Mouse (Mus musculus) cerebellum, postnatal 14 days (tissue): ENCODE measurements around the gene Mcat.

Experiments used
- DNase-seq, 2 experiments: peaks; one replicate each; pipeline ENCODE4 v3.0.0; 2021; ENCODE audit warnings: mixed read lengths in 2 of 2

Mcat gene

DNA sequence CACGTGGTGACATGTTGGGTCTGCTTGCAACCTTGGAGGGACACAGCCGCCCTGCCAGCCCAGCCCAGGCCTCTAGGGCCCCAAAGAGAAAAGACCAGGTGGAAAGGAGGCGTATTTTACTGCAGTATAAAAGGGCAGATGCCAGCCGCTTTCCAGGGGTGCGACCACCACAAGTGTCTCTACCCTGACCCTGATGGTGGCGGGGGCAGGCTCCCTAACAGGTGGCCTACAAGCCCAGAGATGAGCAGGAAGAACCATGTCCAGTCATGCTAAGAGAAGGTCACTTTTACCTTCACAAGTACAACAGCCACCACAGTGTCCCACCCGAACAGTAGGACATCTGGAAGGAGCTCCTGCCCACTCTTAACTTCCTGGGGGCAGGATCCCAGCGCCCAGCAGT is 12.0 kb upstream of the Mcat start:
- no peak for DNase-seq

DNA sequence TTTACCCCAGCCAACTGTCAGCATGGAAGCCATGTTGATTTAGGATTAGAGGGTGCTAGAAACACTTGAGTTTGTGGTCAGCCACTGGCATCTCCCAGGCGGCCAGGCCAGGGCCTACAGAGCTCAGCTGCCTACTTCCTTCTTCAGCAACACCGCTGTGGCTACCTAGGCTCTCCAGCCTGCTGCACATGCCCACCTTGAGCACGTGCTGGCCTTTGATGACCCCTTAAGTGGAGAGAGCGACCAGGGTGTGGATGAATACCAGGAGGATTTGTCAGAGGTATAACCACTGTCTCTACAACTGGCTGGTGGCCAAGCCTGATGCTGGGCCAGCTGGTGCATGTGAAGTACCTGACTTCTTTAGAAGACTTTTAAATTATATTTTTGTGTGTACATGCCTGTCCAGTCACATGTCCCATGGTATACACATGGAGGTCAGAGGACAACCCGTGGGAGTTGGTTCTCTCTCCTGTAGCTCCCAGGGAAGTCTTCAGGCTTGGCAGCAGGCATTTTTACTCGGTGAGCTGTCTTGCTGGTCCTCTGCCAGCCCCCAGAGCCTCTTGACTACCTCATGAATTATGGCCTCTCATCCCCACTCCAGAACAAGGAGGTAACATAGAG is 11.3 kb upstream of the Mcat start:
- DNase-seq, result no peak

DNA sequence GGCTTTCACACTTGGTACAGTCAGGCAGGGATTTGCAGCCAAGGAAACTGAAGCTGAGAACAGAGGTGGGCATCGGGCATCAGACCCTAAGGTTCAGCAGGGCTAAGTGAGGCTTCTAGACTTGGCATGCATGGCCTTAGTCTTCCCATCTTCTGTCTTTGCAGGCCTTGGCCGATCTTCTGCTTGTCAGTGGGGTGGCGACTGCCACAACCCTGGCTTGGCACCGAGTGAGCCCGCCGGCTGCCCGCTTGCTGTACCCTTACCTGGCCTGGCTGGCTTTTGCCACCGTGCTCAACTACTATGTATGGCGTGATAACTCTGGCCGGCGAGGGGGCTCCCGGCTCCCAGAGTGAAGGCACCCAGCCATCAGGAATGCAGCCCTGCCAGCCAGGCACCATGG is 10.0 kb upstream of the Mcat start:
- peak; percentile 47 to 68 for DNase-seq

DNA sequence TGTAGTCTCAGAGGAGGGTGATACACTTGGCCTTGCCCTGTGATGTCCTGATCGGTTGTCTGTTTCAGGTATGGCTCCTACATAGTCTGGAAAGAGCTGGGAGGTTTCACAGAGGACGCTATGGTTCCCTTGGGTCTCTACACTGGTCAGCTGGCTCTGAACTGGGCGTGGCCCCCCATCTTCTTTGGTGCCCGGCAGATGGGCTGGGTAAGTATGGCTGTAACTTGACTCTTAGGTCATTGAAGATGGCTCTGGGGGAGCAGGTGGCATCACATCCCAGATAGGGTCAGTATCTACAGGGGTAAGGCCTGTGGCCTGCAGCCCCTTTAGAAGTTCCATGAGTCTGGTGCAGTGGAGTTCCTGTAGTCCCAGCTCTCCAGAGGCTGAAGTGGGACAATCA is 8.5 kb upstream of the Mcat start:
- no peak for DNase-seq

DNA sequence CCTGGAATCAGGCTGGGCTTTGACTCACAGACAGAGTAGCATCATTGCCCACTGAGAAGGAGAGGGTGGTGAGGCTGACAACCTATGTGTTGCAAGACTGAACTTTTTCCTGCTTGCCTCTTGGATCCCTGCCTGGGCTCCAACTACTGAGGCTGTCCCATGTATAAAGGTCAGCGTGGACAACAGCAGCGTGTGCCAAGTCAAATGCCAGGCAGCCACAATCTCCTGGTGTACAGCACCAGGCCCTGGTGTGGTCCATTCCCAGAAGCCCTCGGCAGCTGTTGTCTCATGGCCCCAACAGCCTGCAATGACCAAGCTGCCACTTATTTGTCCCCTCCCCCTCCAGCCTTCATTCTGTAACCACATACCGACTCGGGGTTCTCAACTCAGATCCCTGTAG is 8.0 kb upstream of the Mcat start:
- DNase-seq, result no peak

DNA sequence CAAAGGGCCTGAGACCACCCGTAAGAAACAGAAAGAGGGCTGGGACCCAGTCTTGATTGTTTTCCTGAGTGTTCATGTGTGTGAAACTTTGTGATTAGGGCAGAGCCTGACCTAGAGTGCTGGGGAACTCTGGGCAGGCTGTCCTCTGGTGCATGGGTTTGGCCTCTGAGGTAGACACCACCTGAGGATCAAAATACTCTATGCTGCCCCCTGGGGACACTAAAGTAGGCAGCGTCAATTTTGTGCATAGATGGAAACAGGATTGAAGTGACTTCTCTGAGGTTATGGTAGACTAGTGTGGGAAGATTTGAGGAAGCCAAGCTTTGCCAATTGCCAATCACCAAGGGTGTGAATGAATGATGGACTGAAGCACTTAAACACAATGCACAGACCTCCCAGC is 7.1 kb upstream of the Mcat start:
- no peak for DNase-seq

DNA sequence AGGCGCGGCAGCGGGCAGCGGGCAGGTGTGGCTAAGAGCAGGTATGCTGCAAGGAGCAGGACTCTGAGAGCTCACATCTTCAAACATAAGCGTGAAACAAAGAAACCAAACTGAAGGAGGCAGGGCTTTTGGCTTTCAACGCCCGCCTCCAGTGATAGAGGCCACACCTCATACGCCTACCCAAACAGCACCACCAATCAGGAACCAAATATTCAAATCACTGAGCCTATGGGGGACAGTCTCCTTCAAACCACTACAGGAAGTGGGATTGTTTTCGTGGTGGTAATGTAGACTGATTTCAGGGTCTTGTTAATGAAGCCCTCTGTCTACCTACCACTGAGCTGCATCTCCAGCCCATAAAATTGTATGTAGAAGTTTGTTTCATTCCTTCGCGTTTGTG is 6.1 kb upstream of the Mcat start:
- DNase-seq, result no peak

DNA sequence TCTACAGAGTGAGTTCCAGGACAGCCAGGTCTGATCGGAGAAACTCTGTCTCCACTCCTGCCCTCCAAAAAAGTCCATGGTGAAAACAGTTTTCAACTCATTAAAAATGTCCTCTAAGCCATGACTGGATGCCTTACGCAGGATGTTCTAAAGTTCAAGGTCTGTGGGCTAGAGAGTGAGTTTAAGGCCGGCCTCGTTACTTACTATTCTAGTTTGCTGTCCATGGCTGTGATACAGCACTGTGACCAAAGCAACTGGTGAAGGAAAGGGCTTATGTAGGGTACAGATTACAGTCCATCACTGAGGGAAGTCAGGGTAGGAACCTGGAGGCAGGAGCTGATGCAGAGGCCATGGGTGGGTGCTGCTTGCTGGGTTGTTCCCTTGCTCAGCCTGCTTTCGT is 5.0 kb upstream of the Mcat start:
- DNase-seq, result no peak

DNA sequence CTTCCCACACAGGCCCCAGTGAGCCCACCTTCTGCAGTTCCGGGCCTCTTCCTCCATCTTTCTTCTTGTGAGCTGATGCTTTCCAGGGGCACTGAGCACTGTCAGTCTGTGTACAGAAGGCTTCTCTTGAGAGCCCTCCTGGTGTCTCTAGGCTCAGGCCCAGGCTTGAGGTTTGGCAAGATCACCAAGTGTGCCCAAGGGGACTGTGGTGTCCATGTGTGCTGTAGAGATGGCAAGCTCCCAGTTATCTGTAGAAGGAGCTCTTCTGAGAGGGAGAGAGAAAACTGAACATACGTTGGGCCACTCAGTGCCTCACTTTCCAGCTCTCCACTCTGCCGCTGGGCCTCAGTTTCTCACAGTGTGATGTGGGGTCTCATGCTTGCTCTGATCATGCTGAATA is 4.1 kb upstream of the Mcat start:
- DNase-seq, result no peak

DNA sequence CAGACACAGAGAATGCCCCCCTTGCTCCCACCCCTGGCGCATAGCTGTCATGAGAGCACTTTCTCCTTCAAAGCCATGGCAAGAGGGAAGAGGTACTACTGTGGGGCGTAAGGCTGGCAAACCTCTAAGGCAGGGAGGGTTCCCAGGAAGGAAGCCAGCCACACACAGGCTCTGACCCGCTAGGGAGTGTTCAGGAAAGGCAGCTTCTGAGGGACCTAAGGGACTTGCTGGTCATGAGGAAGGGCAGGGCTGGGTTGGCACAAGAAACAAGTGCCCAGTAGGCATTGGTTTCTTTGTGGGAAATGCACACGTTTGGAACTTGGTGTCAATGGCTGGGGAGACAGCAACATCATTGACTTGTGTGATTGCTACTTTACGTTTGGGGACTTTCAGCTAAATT is 2.4 kb upstream of the Mcat start:
- no peak for DNase-seq

DNA sequence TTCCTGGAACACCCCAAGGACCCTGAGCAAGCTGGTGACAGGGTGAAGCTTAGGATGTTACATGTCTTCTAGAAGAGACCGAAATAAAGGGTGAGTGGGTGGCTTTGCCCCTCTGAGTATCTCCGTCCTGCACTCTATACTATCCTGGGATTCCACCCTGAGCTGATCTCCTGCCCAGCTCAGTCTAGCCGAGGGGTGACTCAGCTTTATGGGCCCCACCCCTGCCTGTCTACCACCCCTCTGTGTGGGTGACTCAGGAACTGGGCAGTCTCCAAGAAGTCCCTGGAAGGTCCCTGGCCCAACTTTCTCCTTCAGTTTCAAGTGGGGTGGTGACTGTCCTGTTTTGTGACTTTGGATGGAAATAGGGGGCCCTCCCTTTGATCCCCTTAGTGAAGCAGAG is 1.8 kb upstream of the Mcat start:
- no peak for DNase-seq

DNA sequence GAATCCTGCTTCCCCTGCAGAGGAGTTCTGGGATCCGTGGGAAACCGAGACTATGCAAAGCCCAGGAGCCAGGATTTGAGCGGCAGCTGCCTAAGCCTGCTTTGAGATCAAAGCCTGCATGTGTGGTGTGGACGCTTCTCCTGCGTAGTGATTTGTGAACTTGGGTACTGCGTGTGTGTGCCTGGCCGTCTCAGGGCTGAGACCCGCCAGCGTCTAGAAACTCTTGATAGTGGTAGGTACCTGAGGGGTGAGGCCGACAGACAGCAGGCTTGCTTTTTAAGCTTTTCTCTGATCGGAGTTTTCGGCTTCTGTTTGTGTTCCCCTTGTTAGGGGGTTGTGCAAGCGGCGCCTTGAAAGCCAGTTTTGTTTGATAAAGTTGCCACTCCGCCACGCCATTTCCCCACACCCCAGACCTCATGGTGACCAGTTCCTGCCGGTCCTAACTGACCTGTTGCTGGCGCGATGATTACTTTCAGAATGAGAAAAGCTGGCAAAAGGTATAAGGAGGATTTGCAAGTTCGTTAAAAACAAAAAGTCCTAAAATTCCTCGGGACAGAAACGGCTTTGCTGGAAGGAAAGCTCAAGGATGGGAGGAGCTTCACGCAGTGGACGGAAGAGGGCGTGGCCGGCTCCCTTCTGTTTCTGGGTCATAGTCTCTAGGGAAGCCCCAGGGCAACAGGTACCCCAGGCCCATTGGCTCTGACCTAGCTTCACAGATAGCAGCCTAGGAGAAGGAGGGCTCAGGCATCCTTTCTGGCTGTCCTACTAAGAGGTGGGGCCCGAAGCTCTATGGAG is 467 bp upstream of the Mcat start:
- no peak for DNase-seq

DNA sequence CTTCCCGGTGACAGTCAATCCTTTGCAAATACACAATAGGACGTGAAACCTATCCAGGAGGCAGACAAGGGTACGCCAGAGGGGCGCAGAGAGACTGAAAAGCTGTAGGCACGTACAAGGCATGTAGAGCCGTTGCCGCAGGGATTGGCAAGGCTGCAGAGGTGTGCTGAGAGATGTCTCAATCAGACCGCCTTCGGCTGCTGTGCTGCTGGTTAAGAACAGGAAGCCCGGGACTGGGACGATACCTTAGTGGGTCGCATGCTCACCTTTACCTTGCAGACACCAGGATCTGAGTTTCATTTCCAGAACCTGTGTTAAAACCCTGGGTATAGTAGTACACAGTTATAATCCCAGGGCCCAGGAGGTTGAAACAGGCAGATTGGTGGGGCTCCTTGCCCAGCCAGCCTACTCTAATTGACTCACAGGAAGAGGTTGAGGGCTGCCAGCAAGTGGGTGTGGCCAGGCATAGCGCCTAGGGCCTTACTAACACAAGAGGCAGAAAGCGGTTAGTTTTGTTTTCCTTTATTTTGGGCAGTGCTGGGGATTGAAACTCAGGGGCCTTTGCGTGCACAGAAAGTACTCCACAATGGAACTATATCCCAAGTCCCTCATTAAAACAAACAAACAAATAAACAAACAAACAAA is 839 bp downstream of the Mcat start:
- peak; percentile 67 to 78 for DNase-seq

DNA sequence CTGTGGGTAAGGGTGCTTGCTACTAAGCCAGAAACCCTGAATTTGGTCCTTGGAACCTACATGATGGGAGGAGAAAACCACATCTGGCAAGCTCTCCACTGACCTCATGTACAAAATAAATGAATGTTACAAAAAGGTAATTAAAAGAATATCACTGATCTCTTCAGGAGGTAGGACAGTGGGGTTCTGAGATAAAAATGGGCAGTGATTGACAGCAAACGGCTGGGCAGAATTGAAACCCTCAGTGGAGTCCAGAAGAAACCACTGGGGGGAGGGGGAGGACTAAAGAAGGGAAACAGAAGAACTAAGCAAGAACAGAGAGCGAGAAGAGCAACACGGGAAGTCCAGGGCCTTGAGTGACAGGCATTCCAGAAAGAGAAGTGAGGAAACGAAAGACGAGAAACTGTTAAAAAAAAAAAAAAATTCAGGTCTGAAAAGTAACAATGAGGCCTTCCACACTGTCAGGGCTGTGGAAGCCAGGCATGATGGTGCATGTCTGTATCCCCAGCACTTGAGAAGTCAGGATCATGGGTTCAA is 2.6 kb downstream of the Mcat start:
- DNase-seq, result no peak

DNA sequence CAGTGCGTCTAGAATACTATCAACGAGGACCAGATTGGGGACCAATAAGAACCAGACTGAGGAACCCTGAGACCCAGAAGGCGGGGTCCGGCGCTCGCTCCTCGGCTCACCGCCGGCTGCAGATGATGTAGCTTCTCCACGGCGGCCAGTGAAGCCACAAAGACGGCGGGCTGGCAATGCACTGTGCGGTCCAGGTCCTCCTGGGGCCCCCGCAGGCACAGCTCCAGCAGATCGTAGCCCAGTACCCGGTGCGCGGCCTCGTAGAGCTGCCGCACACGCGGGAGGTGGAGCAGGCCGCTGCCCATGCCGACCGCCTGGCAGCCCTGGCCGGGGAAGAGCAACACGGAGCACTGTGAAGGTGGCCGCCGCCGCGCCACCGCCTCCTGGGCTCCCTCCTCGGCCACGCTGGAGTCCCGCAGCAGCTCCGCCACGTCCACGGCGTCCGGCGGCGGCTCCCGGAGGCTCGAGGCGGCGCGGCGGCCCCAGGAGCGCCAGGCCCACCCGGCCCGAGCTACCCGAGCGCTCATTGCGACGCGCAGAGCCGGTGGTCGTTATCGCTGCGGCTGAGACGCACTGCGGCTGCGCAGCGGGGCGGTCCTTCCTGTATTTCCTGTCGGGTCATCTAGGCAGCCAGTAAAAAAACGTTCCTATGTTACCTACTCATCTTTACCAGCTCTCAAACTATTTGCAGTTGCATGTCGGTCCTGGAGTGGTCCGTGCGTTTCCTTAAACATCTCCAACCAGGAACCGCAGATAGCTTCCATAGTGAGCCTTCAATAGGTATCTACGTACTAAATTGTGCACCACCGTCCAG is 8.2 kb downstream of the Mcat start:
- DNase-seq, result peak; percentile 88 to 91

DNA sequence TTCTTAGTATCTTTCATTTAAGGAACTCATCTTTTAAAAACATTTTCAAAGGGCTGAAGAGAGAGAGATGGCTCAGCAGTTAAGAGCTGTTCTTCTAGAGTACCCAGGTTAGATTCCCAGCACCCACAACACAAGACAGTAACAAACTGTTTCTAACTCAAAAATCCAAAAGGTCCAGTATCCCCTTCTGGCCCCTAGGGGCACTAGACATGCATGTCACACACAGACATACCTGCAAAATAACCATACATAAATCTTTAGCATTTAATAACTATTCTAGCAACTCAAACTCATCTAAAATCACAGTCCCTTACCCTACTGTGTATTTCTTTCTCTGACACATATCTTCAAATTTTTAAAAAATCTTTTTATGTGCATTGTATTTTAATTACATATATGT is 9.8 kb downstream of the Mcat start:
- no peak for DNase-seq

DNA sequence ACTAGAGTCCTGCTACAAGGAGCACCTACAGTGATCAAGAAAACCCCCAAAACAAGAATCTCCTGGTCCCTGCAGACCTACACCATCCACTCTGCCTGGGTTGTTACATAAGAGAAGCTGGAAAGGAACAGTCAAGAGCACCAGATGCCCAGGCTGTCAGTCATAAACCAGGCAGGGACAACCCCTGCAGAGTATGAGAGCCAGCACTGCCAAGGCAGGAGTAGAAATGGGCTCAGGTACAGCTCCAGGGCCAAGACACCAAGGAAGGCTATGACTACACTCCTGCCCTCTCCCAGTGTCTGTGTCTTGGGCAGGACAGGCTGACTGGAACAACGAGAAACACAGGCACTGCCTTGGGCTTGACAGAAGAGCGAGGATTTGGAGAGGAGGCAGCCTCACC is 13.4 kb downstream of the Mcat start:
- peak; percentile 24 to 47 for DNase-seq

DNA sequence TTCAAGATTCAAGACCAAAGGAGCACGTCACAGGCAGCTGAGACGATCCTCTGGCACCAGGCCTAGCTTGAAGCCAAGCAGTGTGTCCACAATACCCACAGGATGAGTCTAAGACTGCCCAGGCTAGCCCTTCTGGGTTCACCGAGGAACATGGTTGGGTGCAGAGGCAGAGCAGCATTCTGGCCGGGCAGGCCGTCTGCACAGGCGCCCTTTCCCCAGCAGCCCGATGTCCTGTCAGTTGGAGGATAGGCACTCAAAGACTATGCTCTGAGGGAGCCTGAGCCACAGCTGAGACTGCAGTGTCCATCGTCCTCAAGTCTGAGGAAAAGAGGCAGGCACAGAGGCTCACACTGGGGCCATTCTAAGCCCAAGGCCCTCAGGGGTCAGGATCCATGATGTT is 16.4 kb downstream of the Mcat start:
- no peak for DNase-seq

DNA sequence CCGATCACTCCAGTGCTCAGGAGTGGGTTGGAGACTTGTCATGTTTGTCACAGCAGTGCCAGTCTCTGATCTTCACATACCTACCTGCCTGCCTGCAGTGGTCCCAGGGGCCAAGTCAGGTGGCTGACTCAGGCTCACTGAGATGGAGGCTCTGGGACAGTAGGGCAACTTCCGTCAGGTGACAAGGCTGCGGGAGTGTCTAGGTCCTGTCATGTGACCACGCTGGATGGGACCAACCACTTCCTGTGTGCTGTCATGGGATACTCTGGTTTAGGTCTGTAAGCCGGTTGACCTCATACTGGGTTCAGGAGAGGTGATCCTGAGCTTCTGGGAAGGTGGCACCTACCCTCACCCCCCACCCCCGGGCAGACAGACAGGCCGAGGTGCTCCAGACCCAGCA is 17.6 kb downstream of the Mcat start:
- DNase-seq, result no peak

DNA sequence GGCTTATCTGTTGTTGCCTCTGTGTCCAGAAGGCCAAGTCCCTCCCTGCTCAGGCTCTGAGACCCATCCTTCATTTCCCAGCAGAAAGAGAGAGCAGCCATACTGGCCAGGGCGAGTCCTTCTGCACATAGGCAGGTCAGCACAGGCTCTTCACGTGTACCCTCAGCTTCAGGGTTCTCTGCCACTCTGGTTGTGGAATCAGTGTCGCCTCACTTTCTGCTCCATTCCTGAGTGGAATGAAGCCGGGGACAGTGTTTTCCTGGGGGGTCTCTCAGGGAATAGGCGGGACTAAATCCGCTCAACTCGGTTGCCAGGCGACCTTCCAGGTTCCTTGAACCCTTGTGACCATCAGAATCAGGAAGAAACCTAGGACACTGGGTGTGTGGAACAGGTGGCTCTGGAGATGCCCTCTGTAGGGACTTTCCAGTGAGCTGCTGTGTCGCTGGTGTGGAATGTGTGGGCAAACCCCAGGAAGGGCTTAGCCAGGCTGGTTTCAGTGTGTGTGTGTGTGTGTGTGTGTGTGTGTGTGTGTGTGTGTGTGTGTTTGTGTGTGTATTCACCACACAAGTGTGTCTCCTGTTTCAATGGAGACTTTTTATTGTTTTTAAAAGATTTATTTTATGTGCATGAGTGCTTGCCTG is 21.8 kb downstream of the Mcat start:
- DNase-seq, result no peak

DNA sequence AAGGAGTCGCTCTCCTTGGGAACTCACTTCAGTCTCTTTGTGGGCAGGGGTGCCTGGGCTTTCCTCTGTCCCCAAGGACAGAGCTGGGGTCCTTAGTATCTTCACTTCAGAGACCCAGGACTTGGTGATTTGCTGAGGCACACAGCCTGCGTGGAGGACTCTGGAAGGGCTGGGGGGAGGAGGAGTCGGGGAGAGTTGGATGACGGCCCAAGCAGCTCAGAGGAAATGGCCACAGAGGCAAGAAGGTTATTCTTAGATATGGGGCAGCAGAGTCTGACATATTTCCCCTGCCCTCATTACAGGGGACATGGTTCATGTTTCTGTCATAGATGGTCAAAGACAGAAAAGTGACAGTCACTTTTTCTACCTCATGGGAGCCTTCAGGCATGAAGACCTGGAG is 23.7 kb downstream of the Mcat start:
- DNase-seq, result no peak

DNA sequence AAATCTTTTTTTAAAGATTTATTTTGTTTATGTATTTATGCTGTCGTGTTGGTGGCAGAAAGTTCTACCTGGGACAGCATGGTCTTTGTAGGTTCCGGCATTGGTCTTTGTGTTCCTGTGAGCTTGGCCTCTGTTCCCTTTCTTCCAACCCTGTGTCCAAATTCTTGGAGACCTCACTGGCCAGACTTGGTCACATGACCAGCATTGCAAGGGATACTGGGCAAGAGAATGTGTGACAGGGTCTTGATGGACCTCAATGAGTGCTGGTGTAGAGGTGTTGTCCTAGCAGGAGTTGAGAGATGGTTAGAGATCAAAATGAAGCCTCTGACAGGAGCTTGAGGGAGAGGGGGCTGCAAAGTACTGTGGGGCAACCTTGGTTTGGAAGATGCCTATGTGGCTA is 24.7 kb downstream of the Mcat start:
- no peak for DNase-seq

DNA sequence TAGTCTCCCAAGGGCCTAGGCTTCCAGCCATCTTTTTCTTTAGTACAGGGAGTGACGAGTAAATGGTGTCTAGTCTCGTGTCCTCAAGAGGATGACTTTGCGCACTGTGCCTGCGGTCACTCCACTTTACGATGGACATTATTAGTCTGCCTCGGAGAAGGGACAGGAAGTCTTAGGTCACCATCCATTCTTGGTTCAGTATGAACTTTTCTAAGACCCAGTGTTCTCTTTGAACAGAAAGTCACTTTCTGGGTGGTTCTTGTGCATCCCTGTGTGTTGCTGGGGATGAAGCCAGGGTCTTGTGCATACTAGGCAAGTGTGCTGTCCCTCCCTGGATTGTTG is 27.7 kb downstream of the Mcat start:
- DNase-seq, result no peak
